8 mouse cellular contexts compared by ENCODE assay signal in genomic region chr7:44854356-44855031, GRCm38 (mm10). TPM values are rescaled to one million over a fixed set of nuclear protein-coding genes. Genes with fewer than 3 reads are reported as not detected.
DNase-seq lines count a peak whose midpoint lies in the region; ATAC-seq lines count a peak whose summit lies in the region.

No protein-coding gene starts in this region.

- H3K36me3 ChIP-seq in hindbrain, embryonic 13.5 days, result peaks cover 21% of the 10 kb centered on the region
- H3K36me3 ChIP-seq in megakaryocyte, embryonic 14.5 days (replicated peaks; ENCODE audit: low read length), result peaks cover 35% of the 10 kb centered on the region

- WGBS in hindbrain, embryonic 13.5 days, result under 1% methylated on average over 45 of the region's 45 CpGs

- peak overlapping the region; percentile 72 for H3K4me2 ChIP-seq in hindbrain, embryonic 13.5 days

- ATAC-seq in hindbrain, embryonic 13.5 days (ENCODE audit: low FRiP score), result no peak

- DNase-seq in T-cell, adult 2 months (ENCODE audit: low spot score), result peak; percentile 71
- DNase-seq in cerebellum, adult 9-11 months, result peak; percentile 86
- peak; percentile 62 to 71 for DNase-seq in frontal cortex, postnatal 36 days (ENCODE audit: low spot score in 2 of 2)
- DNase-seq in left cerebral cortex, postnatal 10 days (ENCODE audit: extremely low spot score in 1 of 2, low spot score in 2 of 2), result peak; percentile 63 to 91
- peak; percentile 46 for DNase-seq in retina, postnatal 7 days (ENCODE audit: low read depth, low spot score)
- DNase-seq in urinary bladder, adult 2 months (ENCODE audit: low spot score), result peak; percentile 82

- no peaks in the 10 kb centered on the region for H3K9me3 ChIP-seq in hindbrain, embryonic 13.5 days
- H3K9me3 ChIP-seq in megakaryocyte, embryonic 14.5 days, result no peaks in the 10 kb centered on the region

- peak overlapping the region; percentile 45 for H3K4me3 ChIP-seq in hindbrain, embryonic 13.5 days
- H3K4me3 ChIP-seq in megakaryocyte, embryonic 14.5 days (replicated peaks), result peak overlapping the region; percentile 98

- peaks cover 75% of the 10 kb centered on the region for H3K4me1 ChIP-seq in hindbrain, embryonic 13.5 days (replicated peaks)
- peaks cover 80% of the 10 kb centered on the region for H3K4me1 ChIP-seq in megakaryocyte, embryonic 14.5 days

- H3K9ac ChIP-seq in hindbrain, embryonic 13.5 days, result peak overlapping the region; percentile 78

- no peaks in the 10 kb centered on the region for H3K27me3 ChIP-seq in hindbrain, embryonic 13.5 days
- no peaks in the 10 kb centered on the region for H3K27me3 ChIP-seq in megakaryocyte, embryonic 14.5 days (replicated peaks)

- H3K27ac ChIP-seq in hindbrain, embryonic 13.5 days, result peak overlapping the region; percentile 95

- intact Hi-C loops in left cerebral cortex, postnatal 10 days (cut with DNase I), result no loop called here

RNA-seq across cellular contexts. Expression of gene Pnkp, which starts 2.4 kb away (rescaled TPM):
- polyA plus RNA-seq in hindbrain, embryonic 13.5 days (2015; fragmentation: Nextera tagmentation; extraction: Ambion mirVana), result 34.1 and 35.8 TPM in 2 replicates
- total RNA-seq in left cerebral cortex, postnatal 10 days (2021), result 10 to 100 TPM; 28.1 to 31.1 TPM
- 30.0 and 36.4 TPM in 2 replicates for polyA plus RNA-seq in megakaryocyte, embryonic 14.5 days (2012; ENCODE audit: insufficient read depth, low replicate concordance)
- 23.4 and 24.1 TPM in 2 replicates for polyA plus RNA-seq in urinary bladder, adult 2 months (2012; rRNA removed)

RNA-seq across cellular contexts. Expression of gene Tbc1d17, which starts 5.6 kb away (rescaled TPM):
- polyA plus RNA-seq in hindbrain, embryonic 13.5 days (2015; fragmentation: Nextera tagmentation; extraction: Ambion mirVana), result 108 and 112 TPM in 2 replicates
- total RNA-seq in left cerebral cortex, postnatal 10 days (2021), result 10 to 100 TPM; 43.2 to 61.0 TPM
- polyA plus RNA-seq in megakaryocyte, embryonic 14.5 days (2012; ENCODE audit: insufficient read depth, low replicate concordance), result 44.5 TPM in 2 replicates
- 67.3 and 68.9 TPM in 2 replicates for polyA plus RNA-seq in urinary bladder, adult 2 months (2012; rRNA removed)

RNA-seq across cellular contexts. Expression of gene Akt1s1, which starts 5.7 kb away (rescaled TPM):
- 86.8 and 93.7 TPM in 2 replicates for polyA plus RNA-seq in hindbrain, embryonic 13.5 days (2015; fragmentation: Nextera tagmentation; extraction: Ambion mirVana)
- 10 to 100 TPM; 69.6 to 74.9 TPM for total RNA-seq in left cerebral cortex, postnatal 10 days (2021)
- 372 and 2,506 TPM in 2 replicates for polyA plus RNA-seq in megakaryocyte, embryonic 14.5 days (2012; ENCODE audit: insufficient read depth, low replicate concordance)
- 93.8 and 99.5 TPM in 2 replicates for polyA plus RNA-seq in urinary bladder, adult 2 months (2012; rRNA removed)

RNA-seq across cellular contexts. Expression of gene Ptov1, which starts 15.1 kb away (rescaled TPM):
- 495 and 503 TPM in 2 replicates for polyA plus RNA-seq in hindbrain, embryonic 13.5 days (2015; fragmentation: Nextera tagmentation; extraction: Ambion mirVana)
- total RNA-seq in left cerebral cortex, postnatal 10 days (2021), result 100 to 1,000 TPM; 251 to 269 TPM
- 191 and 368 TPM in 2 replicates for polyA plus RNA-seq in megakaryocyte, embryonic 14.5 days (2012; ENCODE audit: insufficient read depth, low replicate concordance)
- polyA plus RNA-seq in urinary bladder, adult 2 months (2012; rRNA removed), result 176 and 195 TPM in 2 replicates

RNA-seq across cellular contexts. Expression of gene Med25, which starts 38.0 kb away (rescaled TPM):
- polyA plus RNA-seq in hindbrain, embryonic 13.5 days (2015; fragmentation: Nextera tagmentation; extraction: Ambion mirVana), result 142 and 147 TPM in 2 replicates
- total RNA-seq in left cerebral cortex, postnatal 10 days (2021), result 100 to 1,000 TPM in 1 of 2 experiments, 10 to 100 TPM in 1; 98.0 to 110 TPM
- 249 and 952 TPM in 2 replicates for polyA plus RNA-seq in megakaryocyte, embryonic 14.5 days (2012; ENCODE audit: insufficient read depth, low replicate concordance)
- 57.8 and 66.1 TPM in 2 replicates for polyA plus RNA-seq in urinary bladder, adult 2 months (2012; rRNA removed)
